Mouse (Mus musculus): Measurements from ENCODE around the gene Zfc3h1. TPM values are rescaled to one million over a fixed set of nuclear protein-coding genes. Genes with fewer than 3 reads are reported as not detected.

The Zfc3h1 gene
- polyA plus RNA-seq (2017; shearing (Covaris generic)) = 21.6 TPM

GRCm38 (mm10) chr10:115384221-115385017, at the start of gene Zfc3h1, which contains the start of gene Thap2:
Gene Zfc3h1, plus strand, starts transcription at chr10:115384959.
Gene Thap2, minus strand, starts transcription at chr10:115384443.

GRCm38 (mm10) chr10:115361840-115362622, 22.7 kb upstream of the Zfc3h1 start, which contains the start of gene Tmem19:
Gene Tmem19, minus strand, starts transcription at chr10:115362501.

Other genes with a start within 250 kb of the Zfc3h1 start
- gene Tph2, start 199.9 kb upstream of the Zfc3h1 start, polyA plus RNA-seq (2017; shearing (Covaris generic)) = not detected
- 181 TPM for gene Tbc1d15, start 133.5 kb upstream of the Zfc3h1 start, polyA plus RNA-seq (2017; shearing (Covaris generic))
- 83.8 TPM for gene Rab21, start 69.4 kb upstream of the Zfc3h1 start, polyA plus RNA-seq (2017; shearing (Covaris generic))
- gene Tmem19, start 22.5 kb upstream of the Zfc3h1 start, polyA plus RNA-seq (2017; shearing (Covaris generic)) = 12.8 TPM
- gene Thap2, start 516 bp upstream of the Zfc3h1 start, polyA plus RNA-seq (2017; shearing (Covaris generic)) = 5.8 TPM
- gene A930009A15Rik, start 185.0 kb downstream of the Zfc3h1 start, polyA plus RNA-seq (2017; shearing (Covaris generic)) = not detected
- gene Lgr5, start 202.8 kb downstream of the Zfc3h1 start, polyA plus RNA-seq (2017; shearing (Covaris generic)) = not detected